Mouse (Mus musculus) olfactory bulb, adult 2 months (tissue): ENCODE results near the gene Dlx1. TPM values are rescaled to one million over a fixed set of nuclear protein-coding genes. Genes with fewer than 3 reads are reported as not detected.

Experiments used
- H3K27ac ChIP-seq: fragments of 200-500 bp; 2 replicates; pipeline ENCODE4 v1.5.1; 2012; ENCODE audit warnings: low read depth, low read length; ENCODE audit not compliant: insufficient read depth
- H3K4me1 ChIP-seq: fragments of 200-500 bp; 2 replicates; pipeline ENCODE4 v1.6.1; 2012; ENCODE audit warnings: low read length; ENCODE audit not compliant: control insufficient read depth, insufficient read depth
- H3K4me3 ChIP-seq: fragments of 200-500 bp; 2 replicates; pipeline ENCODE4 v1.5.1; 2012; ENCODE audit warnings: mild to moderate bottlenecking, low read depth, low read length, moderate library complexity; ENCODE audit not compliant: insufficient read depth
- CTCF ChIP-seq: fragments of 200-500 bp; IDR thresholded peaks from 2 replicates; pipeline ENCODE4 v1.5.1; 2012; ENCODE audit warnings: low read depth, mild to moderate bottlenecking, low read length, moderate library complexity; ENCODE audit not compliant: insufficient read depth
- POLR2A ChIP-seq: fragments of 200-500 bp; IDR thresholded peaks from 2 replicates; pipeline ENCODE4 v1.6.1; 2012; ENCODE audit warnings: mild to moderate bottlenecking, low read depth, low read length, moderate library complexity; ENCODE audit not compliant: insufficient read depth
- WGBS: fragments of 180-500 bp; shearing (Covaris S2); methylation state at CpG from one replicate; pipeline ENCODE4 v1.1.7; 2018; 5-methylcytosine and 5-hydroxymethylcytosine counted together
- polyA plus RNA-seq: library from polyadenylated mRNA; stranded (reverse); fragments of >200 nt; gene quantifications from 2 replicates; pipeline ENCODE4 v1.2.4, GENCODE M21; 2012; ENCODE audit warnings: low replicate concordance; ENCODE audit not compliant: missing spikeins, insufficient read depth, insufficient read length

Dlx1 gene
- polyA plus RNA-seq, 1 experiment, result 355 TPM

- WGBS, result 2% methylated on average over 43 of the region's 43 CpGs
- peak overlapping the region; percentile 56 for H3K4me3 ChIP-seq
- no peak for TF ChIP-seq POLR2A
- TF ChIP-seq CTCF, result no peak
- H3K27ac ChIP-seq, result peak overlapping the region; percentile 99
- peaks cover 5% of the 10 kb centered on the region; the same call in 1 of the 2 replicates for H3K4me1 ChIP-seq
Observed at GRCm38 (mm10) chr2:71531990-71532970, 4.4 kb downstream of the Dlx1 start.

GRCm38 (mm10) chr2:71533094-71533493, 5.2 kb downstream of the Dlx1 start:
- peak overlapping the region; percentile 56 for H3K4me3 ChIP-seq

GRCm38 (mm10) chr2:71534242-71535052, 6.5 kb downstream of the Dlx1 start:
- peak overlapping the region; percentile 98 for H3K27ac ChIP-seq
- WGBS, result 1% methylated on average over 20 of the region's 20 CpGs

More at GRCm38 (mm10) chr2:71533094-71533493, 5.2 kb downstream of the Dlx1 start:
- TF ChIP-seq CTCF, result no peak
- TF ChIP-seq POLR2A, result no peak
- peaks cover 4% of the 10 kb centered on the region; the same call in 1 of the 2 replicates for H3K4me1 ChIP-seq
- H3K27ac ChIP-seq, result peak overlapping the region; percentile 99
- WGBS, result 5% methylated on average over 5 of the region's 5 CpGs

GRCm38 (mm10) chr2:71540611-71541417, 12.9 kb downstream of the Dlx1 start:
- TF ChIP-seq POLR2A, result no peak
- no peak for TF ChIP-seq CTCF
- H3K27ac ChIP-seq, result peak overlapping the region; percentile 100

More at GRCm38 (mm10) chr2:71534242-71535052, 6.5 kb downstream of the Dlx1 start:
- Histone ChIP-seq H3K4me1 (peaks cover 13% of the 10 kb centered on the region), H3K4me3 (peak overlapping the region; percentile 51)
- no peak for TF ChIP-seq POLR2A
- TF ChIP-seq CTCF, result no peak

DNA sequence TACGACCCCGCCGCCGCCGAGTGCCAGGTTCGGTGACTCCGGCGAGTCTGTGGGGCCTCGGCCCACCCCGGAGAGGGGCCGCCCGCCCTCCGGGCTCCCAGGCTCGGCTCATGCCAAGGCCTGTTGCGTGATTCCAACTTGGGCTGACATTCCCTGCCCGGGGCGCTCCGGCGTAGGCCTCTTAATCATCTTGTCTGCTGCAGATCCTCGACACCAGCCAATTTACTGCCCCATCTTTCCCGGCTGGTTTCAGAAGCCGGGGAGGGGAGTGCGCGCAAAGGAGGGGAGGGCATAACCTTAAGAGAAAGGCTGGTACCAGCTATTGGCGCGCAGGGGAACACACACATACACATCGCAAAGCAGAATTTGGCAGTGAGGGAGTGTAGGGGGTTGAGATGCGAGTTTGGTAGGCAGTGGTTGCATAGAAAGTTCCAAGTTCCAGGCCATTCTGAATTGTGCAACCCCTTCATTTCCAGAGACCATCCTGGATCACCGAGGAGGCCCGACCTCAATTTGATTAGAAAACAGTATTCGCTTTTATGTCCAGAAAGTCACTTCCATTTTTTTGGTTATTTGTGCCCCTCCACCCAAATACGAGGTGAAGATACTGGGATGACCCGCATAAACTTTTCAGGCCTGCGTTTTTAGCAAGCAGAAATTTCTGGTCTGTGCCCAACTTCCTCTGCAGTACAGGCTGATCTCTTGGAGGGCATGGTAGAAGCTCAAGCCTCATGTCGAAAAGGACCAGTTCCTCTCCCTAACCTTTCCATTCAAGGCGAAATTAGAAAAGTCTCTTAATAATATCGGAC, 13.7 kb downstream of the Dlx1 start:
- WGBS, result 5% methylated on average over 37 of the region's 37 CpGs
- Histone ChIP-seq H3K4me1 (peaks cover 28% of the 10 kb centered on the region), H3K27ac (peak overlapping the region; percentile 100), H3K4me3 (peak overlapping the region; percentile 40)
- TF ChIP-seq POLR2A, result no peak
- TF ChIP-seq CTCF, result no peak

More at GRCm38 (mm10) chr2:71540611-71541417, 12.9 kb downstream of the Dlx1 start:
- peak overlapping the region; percentile 40 for H3K4me3 ChIP-seq
- peaks cover 28% of the 10 kb centered on the region for H3K4me1 ChIP-seq
- 1% methylated on average over 47 of the region's 48 CpGs for WGBS

DNA sequence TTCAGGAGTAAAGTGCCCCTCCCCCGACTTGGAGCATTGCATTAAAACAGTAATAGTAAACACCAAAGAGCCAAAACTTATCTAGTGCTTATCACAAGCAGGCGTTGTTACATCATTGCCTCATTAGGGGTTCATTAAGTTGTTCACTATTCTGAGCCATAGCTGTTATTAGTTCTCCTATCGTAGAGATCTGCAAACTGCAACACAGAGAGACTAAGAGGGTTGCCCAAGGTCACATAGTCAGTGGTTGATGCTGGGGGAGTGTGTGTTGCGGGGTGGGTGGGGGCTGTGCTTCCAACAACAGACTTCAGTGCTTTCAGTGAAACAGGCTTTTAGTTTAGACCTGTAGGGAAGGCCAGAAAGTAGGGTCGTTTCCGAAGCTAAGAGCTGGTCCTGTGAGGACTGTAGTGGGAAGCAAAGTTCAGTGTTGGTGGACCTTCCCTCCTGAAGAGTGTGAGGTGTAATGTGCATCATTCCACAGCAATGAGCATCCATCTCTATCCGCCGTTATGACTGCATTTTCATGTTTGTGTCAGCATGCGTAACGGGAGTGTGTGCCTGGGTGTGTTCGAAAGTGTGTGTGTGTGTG, 14.4 kb downstream of the Dlx1 start:
- peak overlapping the region; percentile 100 for H3K27ac ChIP-seq
- 9% methylated on average over 11 of the region's 11 CpGs for WGBS
- TF ChIP-seq POLR2A, result no peak
- no peak for TF ChIP-seq CTCF
- peaks cover 30% of the 10 kb centered on the region for H3K4me1 ChIP-seq
- peak overlapping the region; percentile 56 for H3K4me3 ChIP-seq

- WGBS, result 4% methylated on average over 29 of the region's 30 CpGs
- Histone ChIP-seq H3K4me3 (peak overlapping the region; percentile 56), H3K4me1 (peaks cover 30% of the 10 kb centered on the region), H3K27ac (peak overlapping the region; percentile 100)
- TF ChIP-seq CTCF (no peak), POLR2A (peak; percentile 52)
Observed at GRCm38 (mm10) chr2:71542816-71543301, 14.9 kb downstream of the Dlx1 start.
